Mouse (Mus musculus): ENCODE results near the gene Rasd1.

Gene Rasd1

GRCm38 (mm10) chr11:59991365-59991764, 26.6 kb upstream of the Rasd1 start:
- peaks cover 8% of the 10 kb centered on the region for H3K4me1 ChIP-seq (replicated peaks; ENCODE audit: low read depth, low read length)
- TF ChIP-seq POU5F1 (IDR thresholded peaks at IDR 0.05; ENCODE audit: borderline replicate concordance, low read length): no peak
- TF ChIP-seq NANOG (IDR thresholded peaks at IDR 0.05; ENCODE audit: borderline replicate concordance, low read length): no peak
- no peak for TF ChIP-seq CTCF (conservative IDR thresholded peaks at IDR 0.05; ENCODE audit: low read length)
- no peaks in the 10 kb centered on the region for H3K9me3 ChIP-seq (ENCODE audit: low read length)
- no peaks in the 10 kb centered on the region for H3K36me3 ChIP-seq (ENCODE audit: insufficient read depth, low read length)
- H3K27me3 ChIP-seq (ENCODE audit: insufficient read depth, low read length): no peaks in the 10 kb centered on the region
- no peak overlapping the region for H3K4me3 ChIP-seq (replicated peaks; ENCODE audit: low read length)

- no peak overlapping the region for H3K4me3 ChIP-seq (replicated peaks; ENCODE audit: low read length)
- no peaks in the 10 kb centered on the region for H3K36me3 ChIP-seq (ENCODE audit: insufficient read depth, low read length)
- no peaks in the 10 kb centered on the region for H3K27me3 ChIP-seq (ENCODE audit: insufficient read depth, low read length)
- TF ChIP-seq POU5F1 (IDR thresholded peaks at IDR 0.05; ENCODE audit: borderline replicate concordance, low read length) (no peak), CTCF (conservative IDR thresholded peaks at IDR 0.05; ENCODE audit: low read length) (no peak), NANOG (IDR thresholded peaks at IDR 0.05; ENCODE audit: borderline replicate concordance, low read length) (no peak)
- no peaks in the 10 kb centered on the region for H3K9me3 ChIP-seq (ENCODE audit: low read length)
- peaks cover 8% of the 10 kb centered on the region for H3K4me1 ChIP-seq (replicated peaks; ENCODE audit: low read depth, low read length)
Observed at GRCm38 (mm10) chr11:59989406-59989805, 24.7 kb upstream of the Rasd1 start.

- no peak for TF ChIP-seq POU5F1 (IDR thresholded peaks at IDR 0.05; ENCODE audit: borderline replicate concordance, low read length)
- TF ChIP-seq NANOG (IDR thresholded peaks at IDR 0.05; ENCODE audit: borderline replicate concordance, low read length): no peak
- TF ChIP-seq CTCF (conservative IDR thresholded peaks at IDR 0.05; ENCODE audit: low read length): no peak
- Histone ChIP-seq H3K36me3 (ENCODE audit: insufficient read depth, low read length) (no peaks in the 10 kb centered on the region), H3K9me3 (ENCODE audit: low read length) (no peaks in the 10 kb centered on the region), H3K27me3 (ENCODE audit: insufficient read depth, low read length) (no peaks in the 10 kb centered on the region; the same call in 1 of the 2 replicates), H3K4me1 (replicated peaks; ENCODE audit: low read depth, low read length) (peaks cover 32% of the 10 kb centered on the region), H3K4me3 (replicated peaks; ENCODE audit: low read length) (no peak overlapping the region)
Observed at GRCm38 (mm10) chr11:59977831-59978230, 13.1 kb upstream of the Rasd1 start.

GRCm38 (mm10) chr11:59975241-59975640, 10.5 kb upstream of the Rasd1 start:
- no peaks in the 10 kb centered on the region for H3K9me3 ChIP-seq (ENCODE audit: low read length)
- H3K27me3 ChIP-seq (ENCODE audit: insufficient read depth, low read length): no peaks in the 10 kb centered on the region
- H3K4me1 ChIP-seq (replicated peaks; ENCODE audit: low read depth, low read length): peaks cover 48% of the 10 kb centered on the region
- H3K4me3 ChIP-seq (replicated peaks; ENCODE audit: low read length): no peak overlapping the region
- no peak for TF ChIP-seq NANOG (IDR thresholded peaks at IDR 0.05; ENCODE audit: borderline replicate concordance, low read length)
- no peak for TF ChIP-seq CTCF (conservative IDR thresholded peaks at IDR 0.05; ENCODE audit: low read length)
- TF ChIP-seq POU5F1 (IDR thresholded peaks at IDR 0.05; ENCODE audit: borderline replicate concordance, low read length): no peak
- H3K36me3 ChIP-seq (ENCODE audit: insufficient read depth, low read length): no peaks in the 10 kb centered on the region

- TF ChIP-seq NANOG (IDR thresholded peaks at IDR 0.05; ENCODE audit: borderline replicate concordance, low read length) (no peak), POU5F1 (IDR thresholded peaks at IDR 0.05; ENCODE audit: borderline replicate concordance, low read length) (no peak), CTCF (conservative IDR thresholded peaks at IDR 0.05; ENCODE audit: low read length) (no peak)
- Histone ChIP-seq H3K4me3 (replicated peaks; ENCODE audit: low read length) (no peak overlapping the region), H3K9me3 (ENCODE audit: low read length) (no peaks in the 10 kb centered on the region), H3K4me1 (replicated peaks; ENCODE audit: low read depth, low read length) (peaks cover 50% of the 10 kb centered on the region), H3K27me3 (ENCODE audit: insufficient read depth, low read length) (no peaks in the 10 kb centered on the region; the same call in 1 of the 2 replicates), H3K36me3 (ENCODE audit: insufficient read depth, low read length) (no peaks in the 10 kb centered on the region)
Observed at GRCm38 (mm10) chr11:59973389-59973788, 8.6 kb upstream of the Rasd1 start.

GRCm38 (mm10) chr11:59971691-59972090, 6.9 kb upstream of the Rasd1 start:
- peaks cover 9% of the 10 kb centered on the region; the same call in 1 of the 2 replicates for H3K27me3 ChIP-seq (ENCODE audit: insufficient read depth, low read length)
- H3K4me1 ChIP-seq (replicated peaks; ENCODE audit: low read depth, low read length): peaks cover 46% of the 10 kb centered on the region
- H3K4me3 ChIP-seq (replicated peaks; ENCODE audit: low read length): no peak overlapping the region
- no peaks in the 10 kb centered on the region for H3K9me3 ChIP-seq (ENCODE audit: low read length)
- no peaks in the 10 kb centered on the region for H3K36me3 ChIP-seq (ENCODE audit: insufficient read depth, low read length)
- TF ChIP-seq POU5F1 (IDR thresholded peaks at IDR 0.05; ENCODE audit: borderline replicate concordance, low read length): no peak
- TF ChIP-seq CTCF (conservative IDR thresholded peaks at IDR 0.05; ENCODE audit: low read length): no peak

GRCm38 (mm10) chr11:59970780-59971179, 6.0 kb upstream of the Rasd1 start:
- H3K4me1 ChIP-seq (replicated peaks; ENCODE audit: low read depth, low read length): peaks cover 45% of the 10 kb centered on the region

GRCm38 (mm10) chr11:59967765-59968164, 3.0 kb upstream of the Rasd1 start:
- H3K27me3 ChIP-seq (ENCODE audit: insufficient read depth, low read length): peaks cover 42% of the 10 kb centered on the region
- no peak overlapping the region for H3K4me3 ChIP-seq (replicated peaks; ENCODE audit: low read length)
- H3K9me3 ChIP-seq (ENCODE audit: low read length): no peaks in the 10 kb centered on the region
- no peak for TF ChIP-seq CTCF (conservative IDR thresholded peaks at IDR 0.05; ENCODE audit: low read length)
- no peak for TF ChIP-seq POU5F1 (IDR thresholded peaks at IDR 0.05; ENCODE audit: borderline replicate concordance, low read length)
- TF ChIP-seq NANOG (IDR thresholded peaks at IDR 0.05; ENCODE audit: borderline replicate concordance, low read length): no peak
- H3K4me1 ChIP-seq (replicated peaks; ENCODE audit: low read depth, low read length): peaks cover 56% of the 10 kb centered on the region
- peaks cover 2% of the 10 kb centered on the region; the same call in 1 of the 2 replicates for H3K36me3 ChIP-seq (ENCODE audit: insufficient read depth, low read length)

More at GRCm38 (mm10) chr11:59970780-59971179, 6.0 kb upstream of the Rasd1 start:
- no peak for TF ChIP-seq NANOG (IDR thresholded peaks at IDR 0.05; ENCODE audit: borderline replicate concordance, low read length)
- TF ChIP-seq POU5F1 (IDR thresholded peaks at IDR 0.05; ENCODE audit: borderline replicate concordance, low read length): no peak
- no peak for TF ChIP-seq CTCF (conservative IDR thresholded peaks at IDR 0.05; ENCODE audit: low read length)
- peaks cover 18% of the 10 kb centered on the region for H3K27me3 ChIP-seq (ENCODE audit: insufficient read depth, low read length)
- H3K36me3 ChIP-seq (ENCODE audit: insufficient read depth, low read length): no peaks in the 10 kb centered on the region
- H3K4me3 ChIP-seq (replicated peaks; ENCODE audit: low read length): no peak overlapping the region
- H3K9me3 ChIP-seq (ENCODE audit: low read length): no peaks in the 10 kb centered on the region

GRCm38 (mm10) chr11:59966102-59966483, 1.3 kb upstream of the Rasd1 start:
- peaks cover 57% of the 10 kb centered on the region for H3K4me1 ChIP-seq (replicated peaks; ENCODE audit: low read depth, low read length)
- no peak overlapping the region for H3K4me3 ChIP-seq (replicated peaks; ENCODE audit: low read length)
- peaks cover 42% of the 10 kb centered on the region for H3K27me3 ChIP-seq (ENCODE audit: insufficient read depth, low read length)
- peaks cover 17% of the 10 kb centered on the region for H3K36me3 ChIP-seq (ENCODE audit: insufficient read depth, low read length)
- H3K9me3 ChIP-seq (ENCODE audit: low read length): no peaks in the 10 kb centered on the region
- TF ChIP-seq POU5F1 (IDR thresholded peaks at IDR 0.05; ENCODE audit: borderline replicate concordance, low read length) (no peak), CTCF (conservative IDR thresholded peaks at IDR 0.05; ENCODE audit: low read length) (no peak), NANOG (IDR thresholded peaks at IDR 0.05; ENCODE audit: borderline replicate concordance, low read length) (no peak)
